Mouse (Mus musculus): ENCODE results near the gene Ap5z1. TPM values are rescaled to one million over a fixed set of nuclear protein-coding genes. Genes with fewer than 3 reads are reported as not detected.

The Ap5z1 gene
- total and polyA plus RNA-seq, 2 experiments from 2014 or later: 3.9 to 8.2 TPM

- H3K4me1 ChIP-seq (ENCODE audit: control insufficient read depth, insufficient read depth): peaks cover 36% of the 10 kb centered on the region
- H3K4me2 ChIP-seq (ENCODE audit: low read depth, low read length): no peak overlapping the region
- no peaks in the 10 kb centered on the region for H3K9me3 ChIP-seq (replicated peaks; ENCODE audit: control insufficient read depth, low read length)
- H3K36me3 ChIP-seq (replicated peaks; ENCODE audit: control insufficient read depth, insufficient read depth, low read length): no peaks in the 10 kb centered on the region
- DNase-seq (ENCODE audit: low spot score): no peak
- H3K27me3 ChIP-seq (ENCODE audit: control insufficient read depth, insufficient read depth, low read length): no peaks in the 10 kb centered on the region
- TF ChIP-seq CTCF (IDR thresholded peaks at IDR 0.05; ENCODE audit: low read depth) (no peak), EP300 (IDR thresholded peaks at IDR 0.05; ENCODE audit: low read depth) (no peak)
- no peak overlapping the region for H3K9ac ChIP-seq (replicated peaks; ENCODE audit: low read depth, low read length)
- no peak for ATAC-seq (ENCODE audit: insufficient read depth, low read depth)
- no peak overlapping the region; the same call in 1 of the 2 replicates for H3K27ac ChIP-seq (ENCODE audit: low read depth)
- 73% methylated on average over 14 of the region's 14 CpGs for WGBS
- H3K4me3 ChIP-seq (ENCODE audit: low read depth, low read length): no peak overlapping the region
Observed at GRCm38 (mm10) chr5:142443994-142444393, 19.8 kb upstream of the Ap5z1 start.

GRCm38 (mm10) chr5:142444791-142445531, 18.8 kb upstream of the Ap5z1 start:
- Histone ChIP-seq H3K27ac (ENCODE audit: low read depth) (peak overlapping the region; percentile 65), H3K9me3 (replicated peaks; ENCODE audit: control insufficient read depth, low read length) (no peaks in the 10 kb centered on the region), H3K9ac (replicated peaks; ENCODE audit: low read depth, low read length) (no peak overlapping the region), H3K4me3 (ENCODE audit: low read depth, low read length) (no peak overlapping the region), H3K27me3 (ENCODE audit: control insufficient read depth, insufficient read depth, low read length) (no peaks in the 10 kb centered on the region), H3K36me3 (replicated peaks; ENCODE audit: control insufficient read depth, insufficient read depth, low read length) (peaks cover 7% of the 10 kb centered on the region), H3K4me2 (ENCODE audit: low read depth, low read length) (no peak overlapping the region), H3K4me1 (ENCODE audit: control insufficient read depth, insufficient read depth) (peaks cover 28% of the 10 kb centered on the region)
- ATAC-seq (ENCODE audit: insufficient read depth, low read depth): peak; percentile 18; the same call in 1 of the 2 replicates
- DNase-seq (ENCODE audit: low spot score): no peak
- 45% methylated on average over 11 of the region's 11 CpGs for WGBS
- no peak for TF ChIP-seq EP300 (IDR thresholded peaks at IDR 0.05; ENCODE audit: low read depth)
- no peak for TF ChIP-seq CTCF (IDR thresholded peaks at IDR 0.05; ENCODE audit: low read depth)

- no peak overlapping the region for H3K4me3 ChIP-seq (ENCODE audit: low read depth, low read length)
- no peaks in the 10 kb centered on the region for H3K9me3 ChIP-seq (replicated peaks; ENCODE audit: control insufficient read depth, low read length)
- no peak overlapping the region for H3K27ac ChIP-seq (ENCODE audit: low read depth)
- H3K4me1 ChIP-seq (ENCODE audit: control insufficient read depth, insufficient read depth): peaks cover 25% of the 10 kb centered on the region; the same call in 1 of the 2 replicates
- peaks cover 13% of the 10 kb centered on the region for H3K36me3 ChIP-seq (replicated peaks; ENCODE audit: control insufficient read depth, insufficient read depth, low read length)
- DNase-seq (ENCODE audit: low spot score): no peak
- no peak overlapping the region for H3K4me2 ChIP-seq (ENCODE audit: low read depth, low read length)
- no peaks in the 10 kb centered on the region for H3K27me3 ChIP-seq (ENCODE audit: control insufficient read depth, insufficient read depth, low read length)
- TF ChIP-seq EP300 (IDR thresholded peaks at IDR 0.05; ENCODE audit: low read depth): no peak
- TF ChIP-seq CTCF (IDR thresholded peaks at IDR 0.05; ENCODE audit: low read depth): no peak
- ATAC-seq (ENCODE audit: insufficient read depth, low read depth): no peak
- 50% methylated on average over 8 of the region's 8 CpGs for WGBS
- no peak overlapping the region for H3K9ac ChIP-seq (replicated peaks; ENCODE audit: low read depth, low read length)
Observed at GRCm38 (mm10) chr5:142445709-142446108, 18.0 kb upstream of the Ap5z1 start.

GRCm38 (mm10) chr5:142448076-142448475, 15.7 kb upstream of the Ap5z1 start:
- no peaks in the 10 kb centered on the region for H3K27me3 ChIP-seq (ENCODE audit: control insufficient read depth, insufficient read depth, low read length)
- H3K27ac ChIP-seq (ENCODE audit: low read depth): no peak overlapping the region
- H3K9me3 ChIP-seq (replicated peaks; ENCODE audit: control insufficient read depth, low read length): no peaks in the 10 kb centered on the region
- TF ChIP-seq EP300 (IDR thresholded peaks at IDR 0.05; ENCODE audit: low read depth) (no peak), CTCF (IDR thresholded peaks at IDR 0.05; ENCODE audit: low read depth) (peak; percentile 99)
- peak; percentile 79 for DNase-seq (ENCODE audit: low spot score)
- H3K4me3 ChIP-seq (ENCODE audit: low read depth, low read length): no peak overlapping the region
- H3K4me1 ChIP-seq (ENCODE audit: control insufficient read depth, insufficient read depth): peaks cover 15% of the 10 kb centered on the region; the same call in 1 of the 2 replicates
- peak; percentile 55 for ATAC-seq (ENCODE audit: insufficient read depth, low read depth)
- 0 out of 2 replicates have a peak overlapping the region, but pooled peaks have one; percentile 7 for H3K4me2 ChIP-seq (ENCODE audit: low read depth, low read length)
- no peak overlapping the region for H3K9ac ChIP-seq (replicated peaks; ENCODE audit: low read depth, low read length)
- 12% methylated on average over 9 of the region's 9 CpGs for WGBS
- H3K36me3 ChIP-seq (replicated peaks; ENCODE audit: control insufficient read depth, insufficient read depth, low read length): peaks cover 18% of the 10 kb centered on the region

- Histone ChIP-seq H3K4me1 (ENCODE audit: control insufficient read depth, insufficient read depth) (peaks cover 15% of the 10 kb centered on the region; the same call in 1 of the 2 replicates), H3K27me3 (ENCODE audit: control insufficient read depth, insufficient read depth, low read length) (no peaks in the 10 kb centered on the region), H3K9ac (replicated peaks; ENCODE audit: low read depth, low read length) (no peak overlapping the region), H3K4me3 (ENCODE audit: low read depth, low read length) (no peak overlapping the region), H3K36me3 (replicated peaks; ENCODE audit: control insufficient read depth, insufficient read depth, low read length) (peaks cover 23% of the 10 kb centered on the region), H3K9me3 (replicated peaks; ENCODE audit: control insufficient read depth, low read length) (no peaks in the 10 kb centered on the region), H3K4me2 (ENCODE audit: low read depth, low read length) (no peak overlapping the region), H3K27ac (ENCODE audit: low read depth) (no peak overlapping the region)
- DNase-seq (ENCODE audit: low spot score) (no peak), ATAC-seq (ENCODE audit: insufficient read depth, low read depth) (no peak)
- no peak for TF ChIP-seq EP300 (IDR thresholded peaks at IDR 0.05; ENCODE audit: low read depth)
- TF ChIP-seq CTCF (IDR thresholded peaks at IDR 0.05; ENCODE audit: low read depth): no peak
- 69% methylated on average over 12 of the region's 12 CpGs for WGBS
Observed at GRCm38 (mm10) chr5:142448623-142449022, 15.1 kb upstream of the Ap5z1 start.
